ENCODE assay signal across 6 mouse cellular contexts in the genomic region with DNA sequence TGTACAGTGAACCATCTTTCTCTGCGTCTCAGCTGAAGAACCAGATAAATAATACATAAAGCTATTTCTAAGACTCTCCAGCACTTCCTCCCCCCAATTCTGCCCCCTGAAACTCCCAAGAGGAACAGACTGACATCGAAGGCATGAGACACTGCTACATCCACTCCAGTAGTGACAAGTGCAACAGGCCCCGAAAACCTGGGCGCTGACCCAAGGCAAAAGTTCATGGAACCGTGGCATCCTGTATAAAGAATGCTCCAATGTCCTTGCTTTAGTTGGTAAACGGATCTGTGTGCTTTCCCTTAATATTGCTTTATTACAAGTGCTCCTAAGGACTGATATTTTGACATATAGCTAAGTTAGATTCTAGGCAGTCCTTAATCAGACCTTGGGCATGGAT. TPM values are rescaled to one million over a fixed set of nuclear protein-coding genes. Genes with fewer than 3 reads are reported as not detected.
A peak's percentile ranks its signal among the peaks of the same experiment; 100 is the strongest.
DNase-seq lines count a peak whose midpoint lies in the region; ATAC-seq and TF ChIP-seq lines count a peak whose summit lies in the region.
"Not testable (repeated sequence)": the region's sequence is repeated elsewhere in the genome, so short reads cannot be mapped to it uniquely, and the experiment has no call there.
"Had no signal": no experiment of that assay in that cellular context is flagged by ENCODE, and none has a peak within 500 bp of the region (broad histone marks: within the 10 kb centered on the region; RNA-seq: fewer than 3 reads in every experiment).

No protein-coding gene starts in this region.

- H3K27ac ChIP-seq in brown adipose tissue, adult 24 weeks (replicated peaks; ENCODE audit: low read depth, low read length): peak overlapping the region; percentile 30
- H3K27ac ChIP-seq in heart, embryonic 11.5 days (ENCODE audit: low read depth, low read length): peak overlapping the region; percentile 95
- peak overlapping the region; percentile 83 to 92; a peak in 3 of 4 replicates for H3K27ac ChIP-seq in heart, embryonic 14.5 days (replicated peaks in 1 of 2; ENCODE audit: control insufficient read depth in 1 of 2, insufficient read depth in 1 of 2, low read depth in 2 of 2, low read length in 2 of 2)
- peak overlapping the region; percentile 93 for H3K27ac ChIP-seq in heart, postnatal 0 days (ENCODE audit: low read depth)

- H3K9ac ChIP-seq in heart, embryonic 11.5 days (ENCODE audit: low read depth, low read length); heart, embryonic 14.5 days (ENCODE audit: low read length); heart, postnatal 0 days (replicated peaks; ENCODE audit: low read depth, low read length): not testable (repeated sequence)

- H3K4me2 ChIP-seq in heart, embryonic 11.5 days; heart, embryonic 14.5 days (ENCODE audit: low read length); heart, postnatal 0 days (ENCODE audit: low read depth, low read length): not testable (repeated sequence)

- not testable (repeated sequence) for H3K9me3 ChIP-seq in heart, embryonic 11.5 days (replicated peaks; ENCODE audit: control insufficient read depth, low read length); heart, embryonic 14.5 days (ENCODE audit: control insufficient read depth, low read length); heart, postnatal 0 days (replicated peaks; ENCODE audit: control insufficient read depth, low read length)

- TF ChIP-seq EP300 in heart, postnatal 0 days (IDR thresholded peaks at IDR 0.05; ENCODE audit: low read depth): not testable (repeated sequence)

- peaks cover 32% of the 10 kb centered on the region for H3K4me1 ChIP-seq in brown adipose tissue, adult 24 weeks (ENCODE audit: control insufficient read depth, insufficient read depth, insufficient read length, low read length)
- peaks cover 68% of the 10 kb centered on the region for H3K4me1 ChIP-seq in heart, embryonic 11.5 days (ENCODE audit: control insufficient read depth, insufficient read depth, low read length)
- H3K4me1 ChIP-seq in heart, embryonic 14.5 days (ENCODE audit: control insufficient read depth in 2 of 2, insufficient read depth in 2 of 2, low read length in 2 of 2): peaks cover 66 to 93% of the 10 kb centered on the region in 2 experiments
- peaks cover 72% of the 10 kb centered on the region for H3K4me1 ChIP-seq in heart, postnatal 0 days (ENCODE audit: control insufficient read depth, insufficient read depth)

- TF ChIP-seq CTCF in heart, postnatal 0 days (IDR thresholded peaks at IDR 0.05; ENCODE audit: low read depth): not testable (repeated sequence)

- peaks cover 19% of the 10 kb centered on the region for H3K36me3 ChIP-seq in heart, embryonic 11.5 days (ENCODE audit: control insufficient read depth, insufficient read depth, low read length)
- H3K36me3 ChIP-seq in heart, embryonic 14.5 days (ENCODE audit: control insufficient read depth, insufficient read depth, low read length): peaks cover 51% of the 10 kb centered on the region
- peaks cover 16% of the 10 kb centered on the region for H3K36me3 ChIP-seq in heart, postnatal 0 days (replicated peaks; ENCODE audit: control insufficient read depth, insufficient read depth, low read length)

- DNase-seq in adrenal gland, postnatal 14 days: peak; percentile 62
- DNase-seq in heart, postnatal 0 days (ENCODE audit: low spot score): not testable (repeated sequence)

- H3K4me3 ChIP-seq in brown adipose tissue, adult 24 weeks (ENCODE audit: insufficient read depth, low read depth, low read length); heart, embryonic 11.5 days (ENCODE audit: low read depth, low read length); heart, embryonic 14.5 days (ENCODE audit: control insufficient read depth in 1 of 2, insufficient read depth in 1 of 2, low read depth in 1 of 2, low read length in 2 of 2); heart, postnatal 0 days (ENCODE audit: low read depth, low read length): not testable (repeated sequence)

- not testable (repeated sequence) for ATAC-seq in heart, embryonic 11.5 days (replicated peaks; ENCODE audit: insufficient number of reproducible peaks, low FRiP score, low TSS enrichment); heart, embryonic 14.5 days (ENCODE audit: insufficient number of reproducible peaks, insufficient read depth, low FRiP score, low read depth); heart, postnatal 0 days (ENCODE audit: insufficient read depth, low read depth)

- H3K27me3 ChIP-seq in heart, embryonic 11.5 days (ENCODE audit: control insufficient read depth, insufficient read depth, low read length); heart, embryonic 14.5 days (ENCODE audit: control insufficient read depth, insufficient read depth, low read length); heart, postnatal 0 days (ENCODE audit: control insufficient read depth, insufficient read depth, low read length): not testable (repeated sequence)

- WGBS in heart, embryonic 11.5 days (ENCODE audit: insufficient replicate concordance): 93% methylated on average over 6 of the region's 6 CpGs
- WGBS in heart, embryonic 14.5 days: 85% methylated on average over 6 of the region's 6 CpGs
- 83% methylated on average over 6 of the region's 6 CpGs for WGBS in heart, postnatal 0 days

RNA-seq across cellular contexts. Expression of gene Ppil1, which starts 9.2 kb away (rescaled TPM):
- 26.0 and 26.4 TPM in 2 replicates for total RNA-seq in adrenal gland, postnatal 14 days (2021)
- polyA plus RNA-seq in brown adipose tissue, adult 24 weeks (2012; ENCODE audit: insufficient read depth, insufficient read length, missing spikeins): 20.1 and 20.9 TPM in 2 replicates
- polyA plus RNA-seq in heart, embryonic 11.5 days (2014; fragmentation: Nextera tagmentation; extraction: Ambion mirVana): 117 and 135 TPM in 2 replicates
- 98.2 and 106 TPM in 2 replicates for polyA plus RNA-seq in heart, embryonic 14.5 days (2014; fragmentation: Nextera tagmentation; extraction: Ambion mirVana)
- total RNA-seq in heart, postnatal 0 days (2014; rRNA removed; ENCODE audit: low replicate concordance): 46.3 and 64.4 TPM in 2 replicates
- 75.5 and 78.5 TPM in 2 replicates for polyA plus RNA-seq in heart, postnatal 0 days (2015; fragmentation: Nextera tagmentation; extraction: Ambion mirVana)

RNA-seq across cellular contexts. Expression of gene BC004004, which starts 13.8 kb away (rescaled TPM):
- 135 and 139 TPM in 2 replicates for total RNA-seq in adrenal gland, postnatal 14 days (2021)
- 180 and 221 TPM in 2 replicates for polyA plus RNA-seq in brown adipose tissue, adult 24 weeks (2012; ENCODE audit: insufficient read depth, insufficient read length, missing spikeins)
- polyA plus RNA-seq in heart, embryonic 11.5 days (2014; fragmentation: Nextera tagmentation; extraction: Ambion mirVana): 90.6 and 94.9 TPM in 2 replicates
- polyA plus RNA-seq in heart, embryonic 14.5 days (2014; fragmentation: Nextera tagmentation; extraction: Ambion mirVana): 106 and 112 TPM in 2 replicates
- 208 and 234 TPM in 2 replicates for total RNA-seq in heart, postnatal 0 days (2014; rRNA removed; ENCODE audit: low replicate concordance)
- 140 and 155 TPM in 2 replicates for polyA plus RNA-seq in heart, postnatal 0 days (2015; fragmentation: Nextera tagmentation; extraction: Ambion mirVana)

RNA-seq across cellular contexts. Expression of gene Cpne5, which starts 16.8 kb away (rescaled TPM):
- 0.52 and 0.83 TPM in 2 replicates for total RNA-seq in adrenal gland, postnatal 14 days (2021)
- not detected in 2 replicates for polyA plus RNA-seq in brown adipose tissue, adult 24 weeks (2012; ENCODE audit: insufficient read depth, insufficient read length, missing spikeins)
- 24.0 and 28.8 TPM in 2 replicates for polyA plus RNA-seq in heart, embryonic 11.5 days (2014; fragmentation: Nextera tagmentation; extraction: Ambion mirVana)
- polyA plus RNA-seq in heart, embryonic 14.5 days (2014; fragmentation: Nextera tagmentation; extraction: Ambion mirVana): 21.4 and 28.8 TPM in 2 replicates
- 3.6 and 9.7 TPM in 2 replicates for total RNA-seq in heart, postnatal 0 days (2014; rRNA removed; ENCODE audit: low replicate concordance)
- polyA plus RNA-seq in heart, postnatal 0 days (2015; fragmentation: Nextera tagmentation; extraction: Ambion mirVana): 8.4 and 9.9 TPM in 2 replicates
- total RNA-seq: gastrocnemius, adult 2 months had no signal

Comparison
In these comparisons a context has a peak if more than half of its experiments do, and no peak if none do; other contexts are left out.
1. H3K27ac ChIP-seq: peak in every context shown above with its lines; median percentile 95 in heart, embryonic 11.5 days; 93 in heart, postnatal 0 days; 88 in heart, embryonic 14.5 days; 30 in brown adipose tissue, adult 24 weeks.